Mouse (Mus musculus) yolk sac, embryonic 10.5 days (tissue): Measurements from ENCODE around the gene Dnaja1.
A peak's percentile ranks its signal among the peaks of the same experiment; 100 is the strongest.

Experiments
- DNase-seq: peaks from one replicate; pipeline ENCODE4 v3.0.0-alpha.2; 2017; ENCODE audit warnings: low spot score

The Dnaja1 gene

GRCm38 (mm10) chr4:40757157-40757779 is 35.3 kb downstream of the Dnaja1 start:
- no peak for DNase-seq

GRCm38 (mm10) chr4:40757780-40758420 is 36.0 kb downstream of the Dnaja1 start, which contains the start of gene Smu1:
TSS of gene Smu1 (minus strand) at chr4:40757923.
- peak; percentile 95 for DNase-seq

- no peak for DNase-seq
Measured at GRCm38 (mm10) chr4:40759876-40760275, 37.9 kb downstream of the Dnaja1 start.

- peak; percentile 78 for DNase-seq
Measured at GRCm38 (mm10) chr4:40774279-40775259, 52.6 kb downstream of the Dnaja1 start.

- no peak for DNase-seq
Measured at GRCm38 (mm10) chr4:40776416-40776815, 54.5 kb downstream of the Dnaja1 start.

GRCm38 (mm10) chr4:40777116-40777515 is 55.2 kb downstream of the Dnaja1 start:
- DNase-seq: no peak

- no peak for DNase-seq
Measured at GRCm38 (mm10) chr4:40778656-40779055, 56.7 kb downstream of the Dnaja1 start.

- DNase-seq: peak; percentile 35
Measured at GRCm38 (mm10) chr4:40781143-40781542, 59.2 kb downstream of the Dnaja1 start.

GRCm38 (mm10) chr4:40781797-40782495 is 60.0 kb downstream of the Dnaja1 start:
- DNase-seq: no peak

- DNase-seq: no peak
Measured at GRCm38 (mm10) chr4:40783049-40783448, 61.1 kb downstream of the Dnaja1 start.

- DNase-seq: no peak
Measured at GRCm38 (mm10) chr4:40784556-40785169, 62.7 kb downstream of the Dnaja1 start.

GRCm38 (mm10) chr4:40785620-40786166 is 63.7 kb downstream of the Dnaja1 start:
- no peak for DNase-seq

- DNase-seq: no peak
Measured at GRCm38 (mm10) chr4:40786578-40786977, 64.6 kb downstream of the Dnaja1 start.
